Mouse (Mus musculus) midbrain, postnatal 0 days (tissue): ENCODE data around the gene Whrn. TPM values are rescaled to one million over a fixed set of nuclear protein-coding genes. Genes with fewer than 3 reads are reported as not detected.
A peak's percentile ranks its signal among the peaks of the same experiment; 100 is the strongest.

ENCODE experiments used
- ATAC-seq: fragments of 200-750 bp; cut with Nextera tagmentation; 2 replicates; pipeline ENCODE4 v1.8.0; 2017; ENCODE audit warnings: moderate number of reproducible peaks, mild to moderate bottlenecking, moderate TSS enrichment, moderate library complexity; ENCODE audit not compliant: low FRiP score
- DNase-seq: peaks from one replicate; pipeline ENCODE4 v3.0.0-alpha.2; 2015; ENCODE audit warnings: low spot score
- H3K27ac ChIP-seq: fragments of 300-500 bp; sonication (generic); 2 replicates; pipeline ENCODE4 v1.5.1; 2014; ENCODE audit warnings: low read depth, mild to moderate bottlenecking, low read length, mixed read lengths
- H3K27me3 ChIP-seq: fragments of 300-500 bp; sonication (generic); 2 replicates; pipeline ENCODE4 v1.6.1; 2014; ENCODE audit warnings: low read length, control low read depth, mixed read lengths; ENCODE audit not compliant: insufficient read depth
- H3K36me3 ChIP-seq: fragments of 300-500 bp; sonication (generic); 2 replicates; pipeline ENCODE4 v1.6.1; 2014; ENCODE audit warnings: low read length, control low read depth, mixed read lengths; ENCODE audit not compliant: insufficient read depth
- H3K4me1 ChIP-seq: fragments of 300-500 bp; sonication (generic); 2 replicates; pipeline ENCODE4 v1.6.1; 2014; ENCODE audit warnings: mild to moderate bottlenecking, control low read depth, antibody characterized with exemption, low read length, mixed read lengths; ENCODE audit not compliant: insufficient read depth
- H3K4me2 ChIP-seq: fragments of 300-500 bp; sonication (generic); 2 replicates; pipeline ENCODE4 v1.6.1; 2014; ENCODE audit warnings: low read depth, mild to moderate bottlenecking, low read length, mixed read lengths; ENCODE audit not compliant: poor library complexity, severe bottlenecking
- H3K4me3 ChIP-seq: fragments of 300-500 bp; sonication (generic); 2 replicates; pipeline ENCODE4 v1.5.1; 2014; ENCODE audit warnings: low read depth, mild to moderate bottlenecking, low read length, moderate library complexity
- H3K9ac ChIP-seq: fragments of 300-500 bp; sonication (generic); replicated peaks from 2 replicates; pipeline ENCODE4 v1.6.1; 2014; ENCODE audit warnings: mild to moderate bottlenecking, low read length, moderate library complexity, mixed read lengths; ENCODE audit not compliant: poor library complexity, severe bottlenecking
- H3K9me3 ChIP-seq: fragments of 300-500 bp; sonication (generic); 2 replicates; pipeline ENCODE4 v1.6.1; 2016; ENCODE audit warnings: low read length, control low read depth
- CTCF ChIP-seq: IDR thresholded peaks from 2 replicates; pipeline ENCODE4 v1.5.1; 2016; ENCODE audit warnings: antibody characterized with exemption, mild to moderate bottlenecking
- WGBS: fragments of 180-500 bp; shearing (Covaris S2); extraction: QIAGEN DNeasy Blood & Tissue Kit; methylation state at CpG from one replicate; pipeline ENCODE4 v1.1.7; 2014; 5-methylcytosine and 5-hydroxymethylcytosine counted together
- polyA plus RNA-seq: library from polyadenylated mRNA; unstranded; fragments of >200 nt; fragmentation: Nextera tagmentation; extraction: Ambion mirVana; gene quantifications from 2 replicates; pipeline ENCODE4 v1.2.1, GENCODE M21; 2015
- total RNA-seq: library from RNA; depleted of rRNA; stranded (reverse); fragments of >200 nt; gene quantifications from 2 replicates; pipeline ENCODE4 v1.2.3, GENCODE M21; 2014

Whrn gene
- total and polyA plus RNA-seq, 2 experiments from 2014 or later = 3.5 to 14.5 TPM

- H3K36me3 ChIP-seq = no peaks in the 10 kb centered on the region
- ATAC-seq (no peak), DNase-seq (no peak)
- no peaks in the 10 kb centered on the region for H3K27me3 ChIP-seq
- no peak overlapping the region for H3K9ac ChIP-seq
- WGBS = 74% methylated on average over 4 of the region's 4 CpGs
- no peaks in the 10 kb centered on the region for H3K4me1 ChIP-seq
- no peak overlapping the region for H3K27ac ChIP-seq
- no peaks in the 10 kb centered on the region for H3K9me3 ChIP-seq
- no peak for TF ChIP-seq CTCF
- no peak overlapping the region for H3K4me3 ChIP-seq
- H3K4me2 ChIP-seq = no peak overlapping the region
Measured at GRCm38 (mm10) chr4:63514454-63514984, 18.7 kb upstream of the Whrn start.

- TF ChIP-seq CTCF = no peak
- Histone ChIP-seq H3K36me3 (no peaks in the 10 kb centered on the region), H3K9ac (no peak overlapping the region), H3K9me3 (no peaks in the 10 kb centered on the region), H3K4me2 (no peak overlapping the region), H3K27me3 (no peaks in the 10 kb centered on the region), H3K27ac (no peak overlapping the region), H3K4me3 (no peak overlapping the region), H3K4me1 (no peaks in the 10 kb centered on the region)
- no peak for ATAC-seq
- WGBS = 91% methylated on average over 2 of the region's 2 CpGs
- DNase-seq = no peak
Measured at GRCm38 (mm10) chr4:63512921-63513320, 17.1 kb upstream of the Whrn start.

- Histone ChIP-seq H3K36me3 (no peaks in the 10 kb centered on the region), H3K4me1 (no peaks in the 10 kb centered on the region), H3K27ac (no peak overlapping the region), H3K27me3 (no peaks in the 10 kb centered on the region), H3K4me2 (no peak overlapping the region), H3K9ac (no peak overlapping the region), H3K4me3 (no peak overlapping the region), H3K9me3 (no peaks in the 10 kb centered on the region)
- WGBS = 24% methylated on average over 4 of the region's 4 CpGs
- DNase-seq (peak; percentile 45), ATAC-seq (no peak)
- peak; percentile 61 for TF ChIP-seq CTCF
Measured at GRCm38 (mm10) chr4:63508232-63508631, 12.4 kb upstream of the Whrn start.

- no peak for ATAC-seq
- no peaks in the 10 kb centered on the region for H3K9me3 ChIP-seq
- 76% methylated on average over 5 of the region's 5 CpGs for WGBS
- H3K9ac ChIP-seq = no peak overlapping the region
- H3K27ac ChIP-seq = no peak overlapping the region
- DNase-seq = no peak
- no peaks in the 10 kb centered on the region for H3K4me1 ChIP-seq
- H3K4me3 ChIP-seq = no peak overlapping the region
- no peaks in the 10 kb centered on the region for H3K36me3 ChIP-seq
- H3K4me2 ChIP-seq = no peak overlapping the region
- TF ChIP-seq CTCF = no peak
- no peaks in the 10 kb centered on the region for H3K27me3 ChIP-seq
Measured at GRCm38 (mm10) chr4:63507478-63507877, 11.7 kb upstream of the Whrn start.

- no peak overlapping the region for H3K9ac ChIP-seq
- 76% methylated on average over 5 of the region's 5 CpGs for WGBS
- DNase-seq (no peak), ATAC-seq (no peak)
- H3K27me3 ChIP-seq = no peaks in the 10 kb centered on the region
- H3K4me1 ChIP-seq = no peaks in the 10 kb centered on the region
- no peak for TF ChIP-seq CTCF
- H3K4me3 ChIP-seq = no peak overlapping the region
- no peak overlapping the region for H3K4me2 ChIP-seq
- H3K36me3 ChIP-seq = no peaks in the 10 kb centered on the region
- no peaks in the 10 kb centered on the region for H3K9me3 ChIP-seq
- no peak overlapping the region for H3K27ac ChIP-seq
Measured at GRCm38 (mm10) chr4:63503949-63504348, 8.2 kb upstream of the Whrn start.

- Histone ChIP-seq H3K4me2 (no peak overlapping the region), H3K27me3 (no peaks in the 10 kb centered on the region), H3K9me3 (no peaks in the 10 kb centered on the region), H3K36me3 (no peaks in the 10 kb centered on the region), H3K4me3 (no peak overlapping the region), H3K9ac (no peak overlapping the region), H3K4me1 (no peaks in the 10 kb centered on the region), H3K27ac (no peak overlapping the region)
- 31% methylated on average over 5 of the region's 5 CpGs for WGBS
- no peak for TF ChIP-seq CTCF
- ATAC-seq (no peak), DNase-seq (no peak)
Measured at GRCm38 (mm10) chr4:63501050-63501449, 5.3 kb upstream of the Whrn start.
